Mouse (Mus musculus) CH12.LX (cell line): ENCODE measurements around the gene Celf2. TPM values are rescaled to one million over a fixed set of nuclear protein-coding genes. Genes with fewer than 3 reads are reported as not detected.

Experiments
- DNase-seq: peaks from one replicate; pipeline ENCODE4 v3.0.0-alpha.2; 2013; ENCODE audit errors: extremely low read depth
- H3K27ac ChIP-seq: 2 replicates; pipeline ENCODE4 v1.5.1; 2012; ENCODE audit warnings: low read depth, mild to moderate bottlenecking, control low read depth, moderate library complexity; ENCODE audit not compliant: insufficient read depth
- H3K27me3 ChIP-seq: replicated peaks from 2 replicates; pipeline ENCODE3; 2012; ENCODE audit warnings: inconsistent platforms
- H3K36me3 ChIP-seq, 2 experiments: replicated peaks in 1 of 2; 2 replicates each; pipeline versions ENCODE3 to v1.6.1; 2012; ENCODE audit warnings: inconsistent platforms in 1 of 2, low read length in 1 of 2, mild to moderate bottlenecking in 1 of 2, mixed read lengths in 1 of 2, moderate library complexity in 1 of 2; ENCODE audit not compliant: control insufficient read depth in 1 of 2, insufficient read depth in 1 of 2
- H3K4me1 ChIP-seq, 2 experiments: 2 replicates each; pipeline ENCODE4 v1.6.1; 2012; ENCODE audit warnings: inconsistent platforms in 1 of 2, moderate library complexity in 1 of 2; ENCODE audit not compliant: insufficient read depth in 2 of 2, control insufficient read depth in 1 of 2
- H3K4me2 ChIP-seq: 2 replicates; pipeline ENCODE4 v1.6.1; 2012; ENCODE audit warnings: low read depth, mild to moderate bottlenecking, control low read depth; ENCODE audit not compliant: poor library complexity, insufficient read depth, severe bottlenecking
- H3K4me3 ChIP-seq, 3 experiments: fragments of 150-350 bp in 1 of 3; sonication (generic) in 1 of 3; replicated peaks in 1 of 3; 2 replicates each; pipeline versions ENCODE3 to v1.5.1; 2011 to 2012; ENCODE audit warnings: low read depth in 2 of 3, low read length in 2 of 3, mild to moderate bottlenecking in 2 of 3, moderate library complexity in 2 of 3, control low read depth in 1 of 3, improper control_type of control experiment in 1 of 3, inconsistent platforms in 1 of 3, mixed read lengths in 1 of 3; ENCODE audit not compliant: poor library complexity in 1 of 3
- H3K79me2 ChIP-seq: replicated peaks from 2 replicates; pipeline ENCODE4 v1.6.1; 2012; ENCODE audit warnings: mild to moderate bottlenecking, moderate library complexity; ENCODE audit not compliant: control insufficient read depth, poor library complexity, insufficient read depth, severe bottlenecking; ENCODE audit errors: extremely low read depth
- H3K9ac ChIP-seq: 2 replicates; pipeline ENCODE4 v1.6.1; 2012; ENCODE audit warnings: low read depth, mild to moderate bottlenecking, control low read depth, moderate library complexity; ENCODE audit not compliant: insufficient read depth
- H3K9me3 ChIP-seq: replicated peaks from 2 replicates; pipeline ENCODE3; 2012; ENCODE audit warnings: low read length, inconsistent platforms, mixed read lengths
- BHLHE40 ChIP-seq: IDR thresholded peaks from 2 replicates; pipeline ENCODE4 v1.6.1; 2011; ENCODE audit warnings: mild to moderate bottlenecking, low read depth, low read length, improper control_type of control experiment
- CHD1 ChIP-seq: IDR thresholded peaks from 2 replicates; pipeline ENCODE4 v1.6.1; 2012; ENCODE audit warnings: low read depth, low read length, improper control_type of control experiment, inconsistent platforms
- CTCF ChIP-seq, 2 experiments: IDR thresholded peaks in 1 of 2; conservative IDR thresholded peaks in 1 of 2; 2 replicates each; pipeline ENCODE4 v1.5.1; 2011 to 2012; ENCODE audit warnings: low read depth in 2 of 2, low read length in 2 of 2, improper control_type of control experiment in 1 of 2, inconsistent platforms in 1 of 2, mild to moderate bottlenecking in 1 of 2, moderate library complexity in 1 of 2
- E2F4 ChIP-seq: IDR thresholded peaks from 2 replicates; pipeline ENCODE4 v1.6.1; 2011; ENCODE audit warnings: low read depth, low read length, improper control_type of control experiment; ENCODE audit not compliant: insufficient replicate concordance
- ETS1 ChIP-seq: conservative IDR thresholded peaks from 2 replicates; pipeline ENCODE4 v1.6.1; 2012; ENCODE audit warnings: low read depth, mild to moderate bottlenecking, inconsistent platforms, low read length, improper control_type of control experiment, moderate library complexity
- HCFC1 ChIP-seq: IDR thresholded peaks from 2 replicates; pipeline ENCODE4 v1.6.1; 2012; ENCODE audit warnings: low read depth, mild to moderate bottlenecking, inconsistent platforms, low read length, improper control_type of control experiment
- IRF4 ChIP-seq: IDR thresholded peaks from 2 replicates; pipeline ENCODE4 v1.6.1; 2014; ENCODE audit warnings: low read depth, mild to moderate bottlenecking, inconsistent platforms, low read length, improper control_type of control experiment
- JUN ChIP-seq: IDR thresholded peaks from 2 replicates; pipeline ENCODE4 v1.6.1; 2011; ENCODE audit warnings: low read depth, mild to moderate bottlenecking, low read length, improper control_type of control experiment, moderate library complexity; ENCODE audit not compliant: insufficient read depth
- JUND ChIP-seq: conservative IDR thresholded peaks from 2 replicates; pipeline ENCODE4 v1.6.1; 2011; ENCODE audit warnings: low read depth, low read length, improper control_type of control experiment
- KAT2A ChIP-seq: IDR thresholded peaks from 2 replicates; pipeline ENCODE4 v1.6.1; 2012; ENCODE audit warnings: low read length, improper control_type of control experiment, inconsistent platforms; ENCODE audit not compliant: insufficient replicate concordance
- MAFK ChIP-seq: IDR thresholded peaks from 2 replicates; pipeline ENCODE4 v1.6.1; 2011; ENCODE audit warnings: low read length, improper control_type of control experiment; ENCODE audit not compliant: insufficient replicate concordance
- MAX ChIP-seq: IDR thresholded peaks from 2 replicates; pipeline ENCODE4 v1.6.1; 2011; ENCODE audit warnings: low read length, improper control_type of control experiment
- MAZ ChIP-seq: IDR thresholded peaks from 2 replicates; pipeline ENCODE4 v1.6.1; 2012; ENCODE audit warnings: low read depth, mild to moderate bottlenecking, inconsistent platforms, low read length, improper control_type of control experiment, moderate library complexity
- MYC ChIP-seq: IDR thresholded peaks from 2 replicates; pipeline ENCODE4 v1.6.1; 2011; ENCODE audit warnings: low read depth, mild to moderate bottlenecking, improper control_type of control experiment, low read length
- PAX5 ChIP-seq: IDR thresholded peaks from 2 replicates; pipeline ENCODE4 v1.6.1; 2012; ENCODE audit warnings: low read length, inconsistent platforms, mixed read lengths
- POLR2A ChIP-seq: IDR thresholded peaks from 2 replicates; pipeline ENCODE4 v1.6.1; 2011; ENCODE audit warnings: low read depth, mild to moderate bottlenecking, improper control_type of control experiment, low read length
- RAD21 ChIP-seq: IDR thresholded peaks from 2 replicates; pipeline ENCODE4 v1.6.1; 2011; ENCODE audit warnings: low read depth, mild to moderate bottlenecking, low read length, improper control_type of control experiment, moderate library complexity
- RCOR1 ChIP-seq: conservative IDR thresholded peaks from 2 replicates; pipeline ENCODE4 v1.6.1; 2012; ENCODE audit warnings: low read depth, mild to moderate bottlenecking, inconsistent platforms, low read length, improper control_type of control experiment
- SIN3A ChIP-seq: IDR thresholded peaks from 2 replicates; pipeline ENCODE4 v1.6.1; 2012; ENCODE audit warnings: low read length, improper control_type of control experiment, inconsistent platforms
- TCF12 ChIP-seq: IDR thresholded peaks from 2 replicates; pipeline ENCODE4 v1.6.1; 2014; ENCODE audit warnings: low read depth, mild to moderate bottlenecking, inconsistent platforms, low read length, improper control_type of control experiment
- UBTF ChIP-seq: IDR thresholded peaks from 2 replicates; pipeline ENCODE4 v1.6.1; 2012; ENCODE audit warnings: low read depth, mild to moderate bottlenecking, inconsistent platforms, low read length, improper control_type of control experiment, moderate library complexity
- ZKSCAN1 ChIP-seq: IDR thresholded peaks from 2 replicates; pipeline ENCODE4 v1.6.1; 2012; ENCODE audit warnings: low read depth, inconsistent platforms, low read length, improper control_type of control experiment, borderline replicate concordance
- ZMIZ1 ChIP-seq: IDR thresholded peaks from 2 replicates; pipeline ENCODE4 v1.6.1; 2012; ENCODE audit warnings: low read depth, mild to moderate bottlenecking, inconsistent platforms, low read length, improper control_type of control experiment
- ZNF384 ChIP-seq: IDR thresholded peaks from 2 replicates; pipeline ENCODE4 v1.6.1; 2012; ENCODE audit warnings: low read depth, low read length, improper control_type of control experiment, inconsistent platforms
- dilution Hi-C: fragments of 300-500 bp; cut with MboI; formaldehyde crosslinking; loops from 2 replicates; pipeline ENCODE4 v1.14.3; 2020; ENCODE audit warnings: low sequenced_read_pairs; ENCODE audit not compliant: extremely low pct_unique_long_range_greater_than_20kb, extremely low pct_ligation_motif_present
- in situ Hi-C: fragments of 300-500 bp; cut with MboI; formaldehyde crosslinking; loops from 3 replicates; pipeline ENCODE4 v1.14.3; 2019; ENCODE audit warnings: low sequenced_read_pairs, low pct_ligation_motif_present, low pct_unique_long_range_greater_than_20kb, mixed read lengths
- polyA plus RNA-seq: library from polyadenylated mRNA; unstranded; fragments of >175 nt; gene quantifications from 2 replicates; pipeline ENCODE4 v1.2.1, GENCODE M21; 2012; ENCODE audit warnings: low read depth; ENCODE audit not compliant: insufficient read length
- total RNA-seq, 2 experiments: library from RNA; depleted of rRNA; stranded (reverse); fragments of 300-350 nt in 1 of 2; fragments of >200 nt in 1 of 2; gene quantifications; 2 replicates each; pipeline ENCODE4 v1.2.3; 2012 to 2014

Gene Celf2
- total and polyA plus RNA-seq, 3 experiments, result 51.0 to 143 (median 103) TPM

DNA sequence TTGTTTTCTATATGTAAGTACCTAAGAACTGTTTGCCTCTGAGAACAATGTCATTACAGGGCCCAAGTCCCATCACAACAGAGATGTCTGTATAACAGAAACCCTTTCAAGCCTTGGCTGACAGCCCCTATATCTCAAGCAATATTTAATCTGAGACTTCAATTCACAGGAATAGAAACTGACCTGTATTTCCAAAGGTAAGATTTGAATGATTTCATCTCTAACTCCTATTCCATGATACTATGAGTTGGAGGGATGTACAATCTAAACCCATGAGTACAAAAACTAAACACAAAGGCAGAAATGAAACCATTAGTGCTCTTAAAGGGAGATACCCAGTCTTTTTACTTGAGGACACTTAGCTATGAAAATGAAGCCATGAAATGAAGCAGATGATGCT is 790.5 kb downstream of the Celf2 start (continued):
- TF ChIP-seq TCF12, result no peak
- TF ChIP-seq BHLHE40, result no peak
- no peak for TF ChIP-seq RCOR1
- no peak for TF ChIP-seq ZMIZ1
- TF ChIP-seq UBTF, result no peak
- no peak for TF ChIP-seq HCFC1
- no peak for TF ChIP-seq E2F4
- no peak for TF ChIP-seq POLR2A
- TF ChIP-seq SIN3A, result peak; percentile 58
- TF ChIP-seq ETS1, result no peak
- TF ChIP-seq PAX5, result no peak
- TF ChIP-seq RAD21, result no peak
- TF ChIP-seq KAT2A, result no peak
- 0 out of 2 replicates have a peak, but pooled peaks have one; percentile 10 for TF ChIP-seq MAFK
- TF ChIP-seq IRF4, result peak; percentile 48; the same call in 1 of the 2 replicates
- no peak for TF ChIP-seq JUND
- no peak for TF ChIP-seq CTCF (conservative IDR thresholded peaks at IDR 0.05 in 1 of 2, IDR thresholded peaks at IDR 0.05 in 1 of 2; ENCODE audit: low read depth in 2 of 2, low read length in 2 of 2)
- no peak for TF ChIP-seq ZNF384

DNA sequence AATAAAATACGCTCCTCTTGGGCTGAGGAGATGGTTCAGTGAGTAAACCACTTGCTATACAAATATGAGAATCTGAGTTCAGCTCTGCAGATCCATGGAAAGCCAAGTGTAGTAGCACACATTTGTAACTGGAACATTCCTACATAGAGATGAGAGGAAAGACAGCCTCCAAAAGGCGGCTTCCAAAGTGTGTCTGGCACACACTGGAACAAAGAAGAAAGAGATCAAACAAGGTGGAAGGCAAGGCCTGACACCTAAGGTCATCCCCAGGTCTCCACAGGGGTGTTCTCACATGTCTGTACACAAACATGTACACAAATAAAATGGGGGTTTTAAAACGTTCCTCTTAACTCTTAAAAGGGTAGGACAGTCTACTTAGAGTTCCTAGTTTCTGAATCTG is 791.4 kb downstream of the Celf2 start:
- in situ Hi-C loops, result loop anchor here (25.0 kb wide), 1 partner anchor 281 kb away; no protein-coding TSS in a partner anchor
- H3K4me2 ChIP-seq, result peak overlapping the region; percentile 60
- dilution Hi-C loops, result no loop called here
- H3K9ac ChIP-seq, result peak overlapping the region; percentile 94
- no peak for DNase-seq
- H3K4me3 ChIP-seq, result peak overlapping the region; percentile 10 to 76 (median 75)
- peaks cover 6 to 60% of the 10 kb centered on the region in 2 experiments; a peak in 2 of 4 replicates for H3K4me1 ChIP-seq
- no peaks in the 10 kb centered on the region for H3K27me3 ChIP-seq
- H3K27ac ChIP-seq, result peak overlapping the region; percentile 49
- no peaks in the 10 kb centered on the region for H3K9me3 ChIP-seq
- peaks cover 4 to 24% of the 10 kb centered on the region in 2 experiments for H3K36me3 ChIP-seq
- TF ChIP-seq MAFK (no peak), ZKSCAN1 (no peak), CHD1 (no peak), RAD21 (no peak), RCOR1 (no peak), POLR2A (no peak), JUN (no peak), TCF12 (no peak), PAX5 (no peak), E2F4 (no peak), ZMIZ1 (no peak), MYC (no peak), KAT2A (no peak), CTCF (conservative IDR thresholded peaks at IDR 0.05 in 1 of 2, IDR thresholded peaks at IDR 0.05 in 1 of 2; ENCODE audit: low read depth in 2 of 2, low read length in 2 of 2) (no peak), MAX (no peak), MAZ (no peak)
- H3K79me2 ChIP-seq, result peaks cover 64% of the 10 kb centered on the region
